Mouse (Mus musculus) cortical plate, adult 2 months (tissue): ENCODE data around the gene Mgst3.

Source experiments
- CTCF ChIP-seq: fragments of 200-500 bp; IDR thresholded peaks from 2 replicates; pipeline ENCODE4 v1.5.1; 2011; ENCODE audit warnings: mild to moderate bottlenecking, control low read depth, low read length; ENCODE audit not compliant: insufficient read depth; ENCODE audit errors: extremely low read depth
- POLR2A ChIP-seq: fragments of 200-500 bp; IDR thresholded peaks from 2 replicates; pipeline ENCODE4 v1.6.1; 2011; ENCODE audit warnings: mild to moderate bottlenecking, low read length, control low read depth; ENCODE audit not compliant: insufficient read depth; ENCODE audit errors: extremely low read depth

- TF ChIP-seq POLR2A (no peak), CTCF (no peak)
Measured at GRCm38 (mm10) chr1:167336398-167336797, 57.2 kb downstream of the Mgst3 start.
